Comparison of ENCODE assay signal across 16 mouse cellular contexts in genomic region chr4:156251081-156251480, GRCm38 (mm10). TPM values are rescaled to one million over a fixed set of nuclear protein-coding genes. Genes with fewer than 3 reads are reported as not detected.
DNase-seq lines count a peak whose midpoint lies in the region; ATAC-seq and TF ChIP-seq lines count a peak whose summit lies in the region.
"Had no signal": no experiment of that assay in that cellular context is flagged by ENCODE, and none has a peak within 500 bp of the region (broad histone marks: within the 10 kb centered on the region; RNA-seq: fewer than 3 reads in every experiment).

No protein-coding gene starts in this region.

- TF ChIP-seq CTCF in liver, postnatal 0 days (IDR thresholded peaks at IDR 0.05; ENCODE audit: low read depth), result no peak

- H3K9ac ChIP-seq in heart, embryonic 13.5 days, result no peak overlapping the region
- no peak overlapping the region for H3K9ac ChIP-seq in midbrain, embryonic 13.5 days (replicated peaks)
- no peak overlapping the region for H3K9ac ChIP-seq in liver, postnatal 0 days (replicated peaks)
- no peak overlapping the region for H3K9ac ChIP-seq in forebrain, embryonic 15.5 days (replicated peaks)
- H3K9ac ChIP-seq: kidney, embryonic 15.5 days; lung, embryonic 14.5 days had no signal

- H3K27me3 ChIP-seq in heart, embryonic 13.5 days (replicated peaks), result peaks cover 47% of the 10 kb centered on the region
- peaks cover 20% of the 10 kb centered on the region for H3K27me3 ChIP-seq in midbrain, embryonic 13.5 days
- H3K27me3 ChIP-seq in midbrain, embryonic 10.5 days (ENCODE audit: low read depth, poor library complexity, severe bottlenecking), result peaks cover 46% of the 10 kb centered on the region
- H3K27me3 ChIP-seq in liver, postnatal 0 days (ENCODE audit: insufficient read depth, low read length), result peaks cover 17% of the 10 kb centered on the region
- H3K27me3 ChIP-seq in forebrain, embryonic 15.5 days, result peaks cover 29% of the 10 kb centered on the region
- H3K27me3 ChIP-seq: CH12.LX had no signal

- H3K36me3 ChIP-seq in heart, embryonic 13.5 days, result peaks cover 35% of the 10 kb centered on the region
- H3K36me3 ChIP-seq in midbrain, embryonic 13.5 days, result peaks cover 35% of the 10 kb centered on the region
- peaks cover 40% of the 10 kb centered on the region for H3K36me3 ChIP-seq in midbrain, embryonic 10.5 days
- peaks cover 49% of the 10 kb centered on the region for H3K36me3 ChIP-seq in liver, postnatal 0 days (replicated peaks; ENCODE audit: insufficient read depth, low read length)
- H3K36me3 ChIP-seq in forebrain, embryonic 15.5 days, result peaks cover 27% of the 10 kb centered on the region

- H3K9me3 ChIP-seq in heart, embryonic 13.5 days, result no peaks in the 10 kb centered on the region
- H3K9me3 ChIP-seq in midbrain, embryonic 13.5 days, result no peaks in the 10 kb centered on the region
- H3K9me3 ChIP-seq in midbrain, embryonic 10.5 days (replicated peaks), result no peaks in the 10 kb centered on the region
- H3K9me3 ChIP-seq in liver, postnatal 0 days (ENCODE audit: low read length), result no peaks in the 10 kb centered on the region
- H3K9me3 ChIP-seq in forebrain, embryonic 15.5 days, result no peaks in the 10 kb centered on the region
- H3K9me3 ChIP-seq: kidney, embryonic 15.5 days had no signal

- H3K4me2 ChIP-seq in heart, embryonic 13.5 days, result peak overlapping the region; percentile 41; the same call in 1 of the 2 replicates
- H3K4me2 ChIP-seq in midbrain, embryonic 13.5 days (replicated peaks), result no peak overlapping the region
- peak overlapping the region; percentile 58 for H3K4me2 ChIP-seq in liver, postnatal 0 days (ENCODE audit: low read depth, low read length)
- no peak overlapping the region for H3K4me2 ChIP-seq in forebrain, embryonic 15.5 days (replicated peaks)
- H3K4me2 ChIP-seq: kidney, embryonic 15.5 days; lung, embryonic 14.5 days had no signal

- no peak for DNase-seq in heart, adult 11 months
- DNase-seq in midbrain, embryonic 10.5 days (ENCODE audit: low spot score), result no peak
- DNase-seq in liver, postnatal 0 days, result no peak
- no peak for DNase-seq in thymus, postnatal 25 days
- DNase-seq: adrenal gland, postnatal 10 days; cerebellum, adult 18-20 months; cerebellum, postnatal 36 days; heart, adult 2 months; lung, embryonic 14.5 days had no signal

- TF ChIP-seq EP300 in liver, postnatal 0 days (IDR thresholded peaks at IDR 0.05; ENCODE audit: low read depth), result no peak

- H3K4me1 ChIP-seq in heart, embryonic 13.5 days, result peaks cover 34% of the 10 kb centered on the region
- peaks cover 49% of the 10 kb centered on the region for H3K4me1 ChIP-seq in midbrain, embryonic 13.5 days (replicated peaks)
- H3K4me1 ChIP-seq in midbrain, embryonic 10.5 days, result peaks cover 27% of the 10 kb centered on the region
- peaks cover 25% of the 10 kb centered on the region for H3K4me1 ChIP-seq in liver, postnatal 0 days (ENCODE audit: insufficient read depth)
- H3K4me1 ChIP-seq in forebrain, embryonic 15.5 days, result peaks cover 9% of the 10 kb centered on the region

- ATAC-seq in heart, embryonic 13.5 days (ENCODE audit: extremely low read depth, insufficient number of reproducible peaks, low FRiP score, low TSS enrichment), result no peak
- peak; percentile 40; the same call in 1 of the 2 replicates for ATAC-seq in midbrain, embryonic 13.5 days
- ATAC-seq in liver, postnatal 0 days, result no peak
- ATAC-seq in forebrain, embryonic 15.5 days (replicated peaks), result no peak

- no peak overlapping the region for H3K27ac ChIP-seq in heart, embryonic 13.5 days (replicated peaks)
- peak overlapping the region; percentile 74 for H3K27ac ChIP-seq in midbrain, embryonic 13.5 days
- H3K27ac ChIP-seq in midbrain, embryonic 10.5 days (replicated peaks), result no peak overlapping the region
- no peak overlapping the region for H3K27ac ChIP-seq in liver, postnatal 0 days (ENCODE audit: low read depth)
- H3K27ac ChIP-seq in forebrain, embryonic 15.5 days (replicated peaks), result no peak overlapping the region
- H3K27ac ChIP-seq: heart, adult 2 months; kidney, embryonic 15.5 days; macrophage; stomach, postnatal 0 days had no signal

- WGBS in heart, embryonic 13.5 days, result 73% methylated on average over 8 of the region's 8 CpGs
- WGBS in midbrain, embryonic 13.5 days, result 66% methylated on average over 8 of the region's 8 CpGs
- 80% methylated on average over 8 of the region's 8 CpGs for WGBS in midbrain, embryonic 10.5 days
- WGBS in liver, postnatal 0 days (ENCODE audit: insufficient replicate concordance), result 80% methylated on average over 8 of the region's 8 CpGs
- 62% methylated on average over 8 of the region's 8 CpGs for WGBS in forebrain, embryonic 15.5 days

- no peak overlapping the region for H3K4me3 ChIP-seq in heart, embryonic 13.5 days
- no peak overlapping the region for H3K4me3 ChIP-seq in midbrain, embryonic 13.5 days (replicated peaks)
- H3K4me3 ChIP-seq in midbrain, embryonic 10.5 days, result no peak overlapping the region
- no peak overlapping the region for H3K4me3 ChIP-seq in liver, postnatal 0 days (ENCODE audit: low read depth, low read length)
- H3K4me3 ChIP-seq in forebrain, embryonic 15.5 days, result no peak overlapping the region
- H3K4me3 ChIP-seq: heart, adult 2 months; kidney, embryonic 15.5 days had no signal

RNA-seq across cellular contexts. Expression of gene Samd11, which starts 4.4 kb away (rescaled TPM):
- polyA plus RNA-seq in heart, embryonic 13.5 days (2015; fragmentation: Nextera tagmentation; extraction: Ambion mirVana), result 1.2 TPM in 2 replicates
- 5.2 and 6.0 TPM in 2 replicates for polyA plus RNA-seq in midbrain, embryonic 13.5 days (2015; fragmentation: Nextera tagmentation; extraction: Ambion mirVana)
- 2.2 and 2.8 TPM in 2 replicates for polyA plus RNA-seq in midbrain, embryonic 10.5 days (2016; fragmentation: Nextera tagmentation; extraction: Ambion mirVana)
- polyA plus RNA-seq in liver, postnatal 0 days (2015; fragmentation: Nextera tagmentation; extraction: Ambion mirVana), result 9.7 and 10.3 TPM in 2 replicates
- polyA plus RNA-seq in forebrain, embryonic 15.5 days (2015; fragmentation: Nextera tagmentation; extraction: Ambion mirVana), result 1.3 and 1.5 TPM in 2 replicates

RNA-seq across cellular contexts. Expression of gene Noc2l, which starts 15.3 kb away (rescaled TPM):
- polyA plus RNA-seq in heart, embryonic 13.5 days (2015; fragmentation: Nextera tagmentation; extraction: Ambion mirVana), result 39.3 and 41.8 TPM in 2 replicates
- polyA plus RNA-seq in midbrain, embryonic 13.5 days (2015; fragmentation: Nextera tagmentation; extraction: Ambion mirVana), result 57.9 and 60.1 TPM in 2 replicates
- 96.8 and 109 TPM in 2 replicates for polyA plus RNA-seq in midbrain, embryonic 10.5 days (2016; fragmentation: Nextera tagmentation; extraction: Ambion mirVana)
- 20.5 and 22.3 TPM in 2 replicates for polyA plus RNA-seq in liver, postnatal 0 days (2015; fragmentation: Nextera tagmentation; extraction: Ambion mirVana)
- 61.0 and 61.6 TPM in 2 replicates for polyA plus RNA-seq in forebrain, embryonic 15.5 days (2015; fragmentation: Nextera tagmentation; extraction: Ambion mirVana)

RNA-seq across cellular contexts. Expression of gene Plekhn1, which starts 16.4 kb away (rescaled TPM):
- polyA plus RNA-seq in heart, embryonic 13.5 days (2015; fragmentation: Nextera tagmentation; extraction: Ambion mirVana), result 13.1 and 13.3 TPM in 2 replicates
- 26.4 and 28.3 TPM in 2 replicates for polyA plus RNA-seq in midbrain, embryonic 13.5 days (2015; fragmentation: Nextera tagmentation; extraction: Ambion mirVana)
- 23.2 and 24.4 TPM in 2 replicates for polyA plus RNA-seq in midbrain, embryonic 10.5 days (2016; fragmentation: Nextera tagmentation; extraction: Ambion mirVana)
- polyA plus RNA-seq in liver, postnatal 0 days (2015; fragmentation: Nextera tagmentation; extraction: Ambion mirVana), result 2.0 and 2.3 TPM in 2 replicates
- 27.3 and 29.0 TPM in 2 replicates for polyA plus RNA-seq in forebrain, embryonic 15.5 days (2015; fragmentation: Nextera tagmentation; extraction: Ambion mirVana)

RNA-seq across cellular contexts. Expression of gene Perm1, which starts 35.4 kb away (rescaled TPM):
- polyA plus RNA-seq in heart, embryonic 13.5 days (2015; fragmentation: Nextera tagmentation; extraction: Ambion mirVana), result 2.7 and 3.0 TPM in 2 replicates
- polyA plus RNA-seq in midbrain, embryonic 13.5 days (2015; fragmentation: Nextera tagmentation; extraction: Ambion mirVana), result 2.3 and 2.5 TPM in 2 replicates
- polyA plus RNA-seq in midbrain, embryonic 10.5 days (2016; fragmentation: Nextera tagmentation; extraction: Ambion mirVana), result 1.1 and 1.3 TPM in 2 replicates
- polyA plus RNA-seq in liver, postnatal 0 days (2015; fragmentation: Nextera tagmentation; extraction: Ambion mirVana), result 0.08 and 0.19 TPM in 2 replicates
- polyA plus RNA-seq in forebrain, embryonic 15.5 days (2015; fragmentation: Nextera tagmentation; extraction: Ambion mirVana), result 1.7 and 2.0 TPM in 2 replicates

RNA-seq across cellular contexts. Expression of gene AW011738, which starts 48.0 kb away (rescaled TPM):
- 3.2 and 3.3 TPM in 2 replicates for polyA plus RNA-seq in heart, embryonic 13.5 days (2015; fragmentation: Nextera tagmentation; extraction: Ambion mirVana)
- polyA plus RNA-seq in midbrain, embryonic 13.5 days (2015; fragmentation: Nextera tagmentation; extraction: Ambion mirVana), result 5.3 and 6.9 TPM in 2 replicates
- 5.1 and 6.5 TPM in 2 replicates for polyA plus RNA-seq in midbrain, embryonic 10.5 days (2016; fragmentation: Nextera tagmentation; extraction: Ambion mirVana)
- 1.7 and 1.9 TPM in 2 replicates for polyA plus RNA-seq in liver, postnatal 0 days (2015; fragmentation: Nextera tagmentation; extraction: Ambion mirVana)
- 4.2 and 4.3 TPM in 2 replicates for polyA plus RNA-seq in forebrain, embryonic 15.5 days (2015; fragmentation: Nextera tagmentation; extraction: Ambion mirVana)

Comparison
In these comparisons a context has a peak if more than half of its experiments do, and no peak if none do; other contexts are left out.
1. H3K4me2 ChIP-seq: peak in heart, embryonic 13.5 days (single experiment) and liver, postnatal 0 days (single experiment); none in midbrain, embryonic 13.5 days (single experiment) and forebrain, embryonic 15.5 days (single experiment).